Mouse (Mus musculus) regulatory T cell (primary cell): ENCODE measurements around the gene Btaf1.

Experiments
- in situ Hi-C: fragments of 300-600 bp; cut with MboI, MseI; formaldehyde crosslinking; loops from one replicate; pipeline ENCODE4 v1.15.1; 2025; ENCODE audit warnings: high pct_unique_total_duplicates

Gene Btaf1

DNA sequence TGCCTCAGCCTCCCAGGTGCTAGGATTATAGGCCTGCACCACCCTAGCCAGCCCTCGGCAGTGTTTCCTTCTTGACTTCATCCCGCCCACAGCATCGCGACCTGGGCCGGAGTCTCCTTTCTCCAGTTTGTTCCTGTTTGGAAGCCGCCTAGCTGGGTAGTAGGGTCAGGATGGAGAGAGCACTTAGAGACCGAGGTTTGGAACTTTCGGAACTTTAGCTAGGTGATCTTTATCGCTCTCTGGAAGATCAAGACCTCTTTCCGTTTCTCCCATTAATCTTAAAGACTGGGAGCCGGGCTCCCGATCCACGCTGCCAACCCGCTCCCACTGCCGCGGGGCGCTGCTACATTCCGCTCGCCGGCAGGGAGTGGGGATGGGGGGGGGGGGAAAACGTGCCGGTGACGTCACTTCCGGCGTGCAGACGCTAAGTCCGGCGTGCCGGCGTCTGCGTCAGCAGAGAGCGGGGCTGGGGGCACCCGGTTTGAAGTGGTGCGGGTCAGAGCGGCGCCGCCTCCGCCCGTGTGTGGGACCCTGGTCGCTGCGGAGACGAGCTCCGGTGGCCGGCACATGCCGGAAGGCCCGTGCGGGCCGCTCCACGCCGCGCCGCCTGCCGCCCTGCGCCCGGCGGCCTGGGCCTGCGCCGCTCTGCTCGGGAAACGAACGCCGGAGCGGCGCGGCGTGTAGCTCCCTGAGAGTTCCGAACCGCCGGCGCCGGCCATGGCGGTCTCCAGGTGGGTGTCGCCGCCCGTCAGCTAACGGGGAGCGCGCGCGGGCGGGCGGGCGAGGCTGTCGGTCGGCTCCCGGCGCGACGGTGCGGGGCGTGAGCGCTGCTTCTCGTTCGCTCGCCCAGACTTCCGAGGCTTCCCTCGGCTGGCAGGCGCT is at the start of gene Btaf1:
Btaf1 (plus strand) TSS at position 409 of the 882 bp plus-strand sequence.
- in situ Hi-C loops, result loop anchor here (10.0 kb wide), 2 partner anchors 451 to 571 kb away; no protein-coding TSS in a partner anchor

DNA sequence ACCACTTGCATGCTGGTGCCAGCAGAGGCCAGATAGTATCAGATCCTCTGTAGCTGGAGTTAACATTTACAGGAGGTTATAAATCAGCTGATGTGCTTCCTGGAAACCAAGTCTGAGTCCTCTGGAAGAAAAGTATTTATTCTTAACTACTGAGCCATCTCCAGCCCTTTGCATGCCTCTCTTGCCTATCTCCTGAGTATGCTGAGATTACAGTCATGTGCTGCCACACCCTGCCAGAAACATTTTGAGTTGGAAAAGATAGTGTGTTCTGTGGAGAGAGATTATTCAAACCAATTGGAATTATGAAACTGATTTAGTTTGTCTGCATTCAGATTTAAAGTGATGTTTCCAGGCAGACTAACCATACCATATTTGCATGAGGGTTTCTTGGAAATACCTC is 48.5 kb upstream of the Btaf1 start:
- in situ Hi-C loops, result no loop called here

DNA sequence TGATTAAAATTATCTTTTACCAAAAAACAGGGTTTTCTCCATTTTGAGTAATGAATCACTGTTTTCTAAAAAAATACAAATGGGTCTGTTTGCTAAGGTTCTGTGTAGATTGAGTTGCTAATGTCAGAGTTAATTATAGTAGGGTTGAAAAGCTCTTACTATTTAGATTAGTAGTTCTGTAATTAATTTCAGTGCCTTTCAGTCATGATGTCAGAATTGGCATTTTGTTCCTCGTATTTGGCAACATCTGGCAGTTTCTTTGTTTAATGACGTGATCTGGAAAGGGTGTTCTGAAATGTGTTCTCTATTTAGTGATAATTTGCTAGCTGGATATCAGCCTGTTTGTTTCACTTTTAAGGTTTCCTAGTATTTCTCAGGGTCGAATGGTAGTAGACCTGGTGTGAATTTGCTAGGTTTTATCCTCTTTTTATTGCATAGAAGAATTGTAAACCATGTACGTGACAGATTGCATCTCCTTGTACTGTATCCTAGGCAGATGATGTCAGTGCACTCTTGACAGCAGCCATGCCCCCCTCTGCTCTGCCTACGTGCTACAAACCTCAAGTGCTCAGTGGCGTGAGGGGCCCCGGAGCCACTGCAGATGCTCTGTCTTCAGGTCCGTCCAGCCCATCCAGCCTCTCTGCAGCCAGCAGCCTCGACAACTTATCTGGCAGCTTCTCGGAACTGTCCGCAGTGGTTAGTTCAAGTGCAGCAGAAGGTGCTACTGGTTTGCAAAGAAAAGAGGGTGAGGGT is 47.0 kb upstream of the Btaf1 start:
- in situ Hi-C loops, result no loop called here

GRCm38 (mm10) chr19:36883119-36883518 is 42.8 kb upstream of the Btaf1 start:
- in situ Hi-C loops, result no loop called here

- in situ Hi-C loops, result no loop called here
These were observed 39.6 kb upstream of the Btaf1 start for GRCm38 (mm10) chr19:36886316-36886715.

DNA sequence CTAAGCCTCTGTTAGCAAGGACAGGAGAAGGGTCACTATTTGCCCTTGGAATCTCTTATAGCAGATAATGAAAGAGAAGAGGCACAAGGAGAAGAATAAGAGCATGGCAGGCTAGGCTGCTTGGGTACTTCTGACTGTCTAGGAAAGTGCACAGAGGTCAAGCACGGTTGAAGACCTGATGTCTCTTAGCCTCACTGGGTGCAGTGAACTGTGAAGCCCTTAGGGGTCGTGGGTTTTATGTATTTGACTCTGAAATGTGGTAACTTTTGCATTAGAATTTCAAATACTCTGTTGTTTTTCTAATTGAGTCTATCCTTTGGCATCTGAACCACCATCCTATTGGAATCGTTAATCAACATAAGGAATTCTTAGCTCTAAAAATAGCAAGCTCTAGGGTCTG is 38.2 kb upstream of the Btaf1 start:
- in situ Hi-C loops, result no loop called here

GRCm38 (mm10) chr19:36891746-36892145 is 34.1 kb upstream of the Btaf1 start:
- in situ Hi-C loops, result no loop called here

GRCm38 (mm10) chr19:36896791-36897569 is 28.9 kb upstream of the Btaf1 start:
- in situ Hi-C loops, result no loop called here

- in situ Hi-C loops, result no loop called here
These were observed 28.1 kb upstream of the Btaf1 start for GRCm38 (mm10) chr19:36897778-36898177.

DNA sequence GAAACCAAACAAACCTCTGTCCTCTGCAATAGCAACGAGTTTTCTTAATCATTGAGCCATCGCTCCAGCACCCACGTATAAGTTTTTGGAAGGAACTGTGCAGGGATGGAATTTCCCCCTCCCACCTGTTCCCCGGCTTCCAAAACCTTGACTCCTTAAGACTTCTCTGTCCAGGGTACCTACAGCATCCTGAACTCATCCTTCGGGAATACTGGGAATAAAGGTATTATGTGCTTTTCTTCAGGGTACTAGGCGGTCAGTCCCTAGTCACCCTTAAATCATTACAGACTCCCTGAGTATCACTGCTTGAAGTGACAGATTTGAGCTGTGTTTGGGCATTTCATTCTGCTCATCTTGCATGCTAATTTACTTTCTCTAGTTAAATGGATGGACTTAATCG is 22.5 kb upstream of the Btaf1 start:
- in situ Hi-C loops, result no loop called here

DNA sequence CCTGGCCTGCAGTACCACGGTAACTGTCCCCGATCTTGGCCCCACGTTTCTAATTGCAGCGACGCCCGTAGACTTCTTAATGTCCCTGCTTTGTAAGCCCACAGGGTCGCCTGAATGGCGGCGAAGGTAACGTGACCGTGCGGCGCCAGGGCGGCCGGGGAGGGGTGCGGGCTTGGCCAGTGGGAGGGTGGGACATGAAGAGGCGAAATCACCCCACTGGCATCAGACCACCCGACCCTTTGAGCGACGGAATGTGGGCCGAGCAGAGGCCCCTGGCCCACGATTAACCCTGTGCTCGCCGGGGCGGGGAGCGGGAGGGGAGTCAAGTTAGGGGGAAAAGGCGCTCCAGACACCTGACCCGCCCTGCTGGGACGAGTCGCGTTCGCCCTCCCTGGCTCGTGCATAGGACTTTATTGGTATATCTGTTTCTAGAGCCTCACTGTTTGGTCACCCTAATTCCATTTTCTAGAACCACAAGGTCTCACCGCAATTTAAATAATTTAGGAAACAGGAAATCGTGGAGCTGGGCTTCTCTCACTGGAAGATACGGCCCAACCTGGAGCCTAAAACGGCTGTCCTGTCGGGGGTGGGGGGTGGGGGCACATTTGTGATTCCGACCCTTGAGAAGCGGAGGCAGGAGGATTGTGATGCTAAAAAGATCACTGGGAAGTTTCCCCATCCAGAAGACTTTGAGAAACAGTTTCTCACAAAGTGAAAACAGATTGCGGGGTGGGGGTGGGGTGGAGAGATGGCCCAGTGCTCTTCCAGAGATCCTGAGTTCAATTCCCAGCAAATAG is 21.5 kb upstream of the Btaf1 start:
- in situ Hi-C loops, result no loop called here

DNA sequence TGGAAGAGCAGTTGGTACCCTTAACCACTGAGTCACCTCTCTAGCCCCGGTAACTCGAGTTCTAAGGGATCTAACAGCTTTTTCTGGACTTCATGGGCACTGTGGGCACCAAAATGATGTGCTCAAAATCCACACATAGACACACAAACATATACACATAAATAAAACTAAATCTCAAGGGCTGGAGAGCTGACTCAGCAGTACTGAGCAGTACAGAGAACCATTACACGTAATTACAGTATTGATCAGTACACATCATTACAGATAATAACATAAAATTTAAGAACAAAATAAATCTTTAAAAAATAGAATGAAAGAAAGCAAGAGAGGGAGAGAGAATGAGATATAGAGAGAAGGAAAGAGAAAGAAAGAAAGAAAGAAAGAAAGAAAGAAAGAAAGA is 16.7 kb upstream of the Btaf1 start:
- in situ Hi-C loops, result no loop called here

DNA sequence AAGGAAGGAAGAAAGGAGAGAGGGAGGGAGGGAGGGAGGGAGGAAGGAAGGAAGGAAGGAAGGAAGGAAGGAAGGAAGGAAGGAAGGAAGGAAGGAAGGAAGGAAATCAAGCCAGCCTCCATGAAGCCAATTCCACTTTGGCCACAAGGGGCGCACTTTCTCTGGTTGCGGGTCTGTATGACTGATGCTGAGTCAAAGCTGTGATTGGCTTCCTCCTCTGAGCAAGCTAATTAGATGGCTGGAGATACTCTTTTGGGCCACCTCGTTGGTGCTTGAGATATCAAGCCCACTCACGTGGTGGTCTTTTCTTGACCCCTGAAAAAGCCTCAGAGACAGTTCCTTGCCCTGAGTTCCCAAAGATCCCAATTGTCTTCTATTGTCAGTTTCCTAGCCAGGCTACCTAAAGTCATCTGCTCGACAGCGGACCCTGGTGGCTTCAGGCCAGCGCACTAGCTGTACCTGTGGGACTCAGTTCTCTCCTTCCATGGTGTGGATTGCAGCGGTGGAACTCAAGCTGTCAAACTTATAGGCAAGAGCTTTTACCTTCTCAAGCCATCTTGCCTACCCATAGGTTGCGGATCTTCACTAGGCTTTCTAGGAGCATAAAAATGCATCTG is 16.1 kb upstream of the Btaf1 start:
- in situ Hi-C loops, result no loop called here

DNA sequence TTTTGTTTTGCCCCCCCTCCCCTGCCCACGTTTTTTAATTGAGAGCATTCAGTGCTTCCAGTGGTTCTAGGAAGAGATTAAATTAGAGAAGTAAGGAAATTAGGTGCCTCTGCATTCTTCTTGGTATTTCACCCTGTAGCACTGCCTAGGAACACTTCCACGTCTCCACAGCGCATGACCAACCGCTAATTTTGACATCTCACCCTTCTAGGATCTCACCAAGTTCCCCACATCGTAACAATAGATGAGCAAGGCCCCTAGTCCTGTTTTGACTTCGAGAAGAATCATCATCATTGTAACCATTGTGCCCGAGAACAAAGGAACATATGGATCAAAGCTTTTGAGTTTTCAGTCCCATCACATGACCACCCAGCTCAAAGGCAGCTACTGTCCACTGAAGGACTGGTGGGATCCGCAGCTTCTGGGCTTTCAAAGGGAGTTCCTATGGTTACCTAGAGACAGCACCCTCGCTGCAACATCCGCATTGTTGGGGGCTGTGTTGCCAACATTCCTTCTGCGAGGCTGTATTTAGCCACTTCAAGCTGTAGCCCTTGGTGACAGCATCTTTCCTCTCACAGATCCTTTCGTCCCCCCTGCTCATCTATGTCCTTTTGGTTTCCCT is 15.3 kb upstream of the Btaf1 start:
- in situ Hi-C loops, result no loop called here

DNA sequence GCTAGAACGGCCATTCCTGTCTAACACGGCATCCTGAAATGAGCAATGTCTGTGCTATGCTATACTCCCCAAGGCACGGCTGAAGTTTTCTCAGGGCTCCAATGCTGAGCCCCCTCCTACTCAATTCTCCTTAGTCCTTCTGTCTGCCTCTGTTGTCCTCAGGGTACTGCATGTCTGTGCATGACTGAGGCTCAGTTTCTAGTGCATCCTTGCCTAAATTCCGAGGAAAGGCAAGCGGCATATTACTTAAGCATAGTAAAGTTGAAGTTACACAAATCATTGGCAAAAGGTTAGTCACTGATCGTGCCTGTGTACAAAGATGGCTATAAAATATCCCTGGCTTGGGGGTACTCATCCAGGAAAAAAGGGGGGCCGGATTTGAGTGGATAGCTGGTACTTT is 12.8 kb upstream of the Btaf1 start:
- in situ Hi-C loops, result no loop called here

DNA sequence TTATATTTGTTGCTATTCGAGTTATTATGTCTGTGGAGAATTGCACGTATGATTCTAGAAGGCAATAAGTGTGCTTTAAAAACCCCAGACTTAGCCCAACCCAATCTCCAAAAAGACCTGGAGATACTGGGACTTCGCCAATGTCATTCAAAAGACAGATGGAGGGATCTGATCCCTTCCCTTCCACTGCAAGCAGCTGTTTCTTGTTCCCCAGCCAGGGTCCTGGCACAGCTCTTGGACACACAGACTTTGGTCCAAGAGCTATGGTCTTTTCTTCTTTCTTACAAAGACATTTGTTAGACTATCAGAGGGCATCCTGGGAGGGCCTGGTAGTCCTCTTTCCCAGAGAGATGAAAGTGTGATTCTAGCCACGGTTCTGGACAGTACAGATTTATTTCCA is 9.7 kb upstream of the Btaf1 start:
- in situ Hi-C loops, result loop anchor here (5.0 kb wide), 1 partner anchor 461 kb away; the partner anchor contains the start of gene Kif11

GRCm38 (mm10) chr19:36916876-36917389 is 8.9 kb upstream of the Btaf1 start:
- in situ Hi-C loops, result loop anchor here (5.0 kb wide), 1 partner anchor 460 kb away; the partner anchor contains the start of gene Kif11

- in situ Hi-C loops, result loop anchor here (5.0 kb wide), 1 partner anchor 459 kb away; the partner anchor contains the start of gene Kif11
These were observed 7.2 kb upstream of the Btaf1 start for GRCm38 (mm10) chr19:36918441-36919301.

GRCm38 (mm10) chr19:36919466-36919865 is 6.4 kb upstream of the Btaf1 start, which contains the start of gene Fgfbp3:
Gene Fgfbp3, minus strand, starts transcription at chr19:36919615.
- in situ Hi-C loops, result loop anchor here (5.0 kb wide), 1 partner anchor 458 kb away; the partner anchor contains the start of gene Kif11
